Mouse (Mus musculus): ENCODE measurements around the gene Ripply1. TPM values are rescaled to one million over a fixed set of nuclear protein-coding genes. Genes with fewer than 3 reads are reported as not detected.
"Not testable (repeated sequence)": the region's sequence is repeated elsewhere in the genome, so short reads cannot be mapped to it uniquely, and the experiment has no call there.

The Ripply1 gene
- polyA plus RNA-seq, 1 experiment from 2014 or later: not detected

DNA sequence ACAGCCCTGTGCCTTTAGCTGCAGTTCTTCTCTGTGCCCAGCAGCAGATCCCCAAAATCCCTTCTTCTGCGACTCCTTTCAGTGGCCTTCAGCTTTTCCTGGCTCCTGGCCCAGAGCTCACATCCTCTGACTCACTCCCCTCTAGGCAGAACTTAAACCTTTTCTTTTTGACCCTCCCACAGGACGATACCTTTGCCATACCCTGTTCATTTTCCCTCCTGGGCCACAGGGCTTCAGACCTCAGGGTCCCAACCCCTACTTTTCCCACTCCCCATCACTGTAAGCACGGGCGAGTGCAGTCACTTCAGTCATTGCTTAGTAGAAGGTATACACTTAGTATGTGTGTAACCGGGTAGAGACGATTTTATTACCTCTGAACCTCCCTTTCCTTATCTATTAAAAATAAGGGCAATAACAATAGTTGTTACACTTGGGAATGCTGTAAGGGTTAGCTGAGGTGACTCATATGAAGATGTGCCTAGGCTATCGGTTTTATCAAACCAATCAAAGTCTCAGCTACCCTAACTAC, 7.0 kb downstream of the Ripply1 start:
- no peak for DNase-seq (ENCODE audit: low spot score)
- Histone ChIP-seq H3K4me1 (no peaks in the 10 kb centered on the region; the same call in 1 of the 2 replicates), H3K27ac (no peak overlapping the region), H3K4me3 (no peak overlapping the region), H3K27me3 (ENCODE audit: insufficient read depth, poor library complexity, severe bottlenecking) (peaks cover 13% of the 10 kb centered on the region; the same call in 1 of the 2 replicates), H3K9me3 (no peaks in the 10 kb centered on the region), H3K36me3 (no peaks in the 10 kb centered on the region)
- 56% methylated on average over 7 of the region's 7 CpGs for WGBS

DNA sequence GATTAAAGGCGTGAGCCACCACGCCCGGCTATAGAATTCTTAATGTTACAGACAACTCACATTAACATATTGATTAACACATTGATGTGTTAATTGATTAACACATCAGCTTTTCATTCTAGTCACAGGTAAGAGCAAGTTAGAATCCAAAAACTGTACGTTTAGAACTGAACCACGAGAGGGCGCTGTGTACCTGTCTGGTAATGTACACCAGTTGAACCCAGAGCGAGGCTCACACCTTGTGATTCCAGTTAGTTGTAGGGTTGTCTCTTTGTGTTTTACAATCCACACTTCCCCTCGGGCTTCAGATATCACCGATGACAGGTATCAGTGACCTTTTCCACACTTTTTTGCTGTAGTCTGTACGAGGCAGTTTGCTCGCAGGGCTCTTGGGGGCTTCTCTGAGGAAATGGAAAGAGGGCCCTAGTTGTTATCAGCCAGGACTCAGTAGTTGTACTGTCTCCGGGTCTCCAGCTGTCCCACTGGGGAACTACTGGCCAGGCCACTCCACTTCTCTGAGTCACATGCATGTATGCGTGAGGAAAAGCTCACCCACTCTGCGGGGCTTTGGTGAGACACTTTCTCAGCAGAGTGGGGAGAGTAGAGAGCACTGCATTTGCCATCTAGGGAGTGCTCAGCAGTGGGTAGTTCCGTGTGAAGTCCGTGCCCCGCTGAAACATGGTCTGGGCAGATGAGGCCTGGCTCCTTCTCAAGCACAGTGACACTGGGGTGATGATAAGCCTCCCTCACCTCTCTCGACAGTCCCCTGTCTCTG, 7.7 kb downstream of the Ripply1 start:
- peak; percentile 81 for DNase-seq (ENCODE audit: low spot score)
- no peaks in the 10 kb centered on the region for H3K36me3 ChIP-seq
- H3K9me3 ChIP-seq: no peaks in the 10 kb centered on the region
- no peaks in the 10 kb centered on the region; the same call in 1 of the 2 replicates for H3K4me1 ChIP-seq
- peak overlapping the region; percentile 20; the same call in 1 of the 2 replicates for H3K4me3 ChIP-seq
- WGBS: 29% methylated on average over 18 of the region's 18 CpGs
- no peak overlapping the region for H3K27ac ChIP-seq
- H3K27me3 ChIP-seq (ENCODE audit: insufficient read depth, poor library complexity, severe bottlenecking): peaks cover 8% of the 10 kb centered on the region; the same call in 1 of the 2 replicates

DNA sequence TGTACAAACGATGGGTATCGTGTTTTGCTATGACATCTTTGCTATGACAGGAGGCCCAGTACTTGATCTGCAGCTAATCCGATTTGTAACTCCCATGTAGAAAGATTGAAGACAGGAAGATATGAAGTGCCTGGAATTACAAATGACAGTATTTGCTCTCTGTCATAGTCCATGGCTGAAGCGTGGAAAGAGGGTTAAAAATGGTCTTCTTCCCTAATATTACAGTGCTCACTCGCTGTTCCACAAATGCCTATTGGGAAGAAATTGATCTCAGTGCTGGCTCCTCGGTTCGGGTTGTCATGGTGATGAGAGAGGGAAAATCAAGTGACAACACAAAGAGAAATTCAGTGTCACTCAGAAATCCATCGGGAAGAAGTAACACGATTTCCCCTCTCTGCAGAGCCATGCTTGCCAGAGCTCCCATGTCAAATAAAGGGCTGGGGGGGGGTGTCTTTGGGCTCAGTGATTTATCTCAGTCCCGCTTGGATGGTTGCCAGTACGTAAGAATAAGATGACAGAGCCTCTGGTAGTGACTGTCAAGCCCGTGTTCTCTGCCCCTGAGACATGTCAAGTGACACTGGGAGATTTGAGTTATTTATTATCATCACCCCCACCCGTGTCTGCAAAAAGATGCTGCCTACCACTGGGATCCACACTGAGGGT, 12.0 kb downstream of the Ripply1 start:
- peaks cover 4% of the 10 kb centered on the region; the same call in 1 of the 2 replicates for H3K27me3 ChIP-seq (ENCODE audit: insufficient read depth, poor library complexity, severe bottlenecking)
- no peak overlapping the region for H3K4me3 ChIP-seq
- WGBS: 73% methylated on average over 13 of the region's 13 CpGs
- H3K27ac ChIP-seq: no peak overlapping the region
- DNase-seq (ENCODE audit: low spot score): no peak
- H3K4me1 ChIP-seq: no peaks in the 10 kb centered on the region; the same call in 1 of the 2 replicates
- H3K36me3 ChIP-seq: no peaks in the 10 kb centered on the region
- no peaks in the 10 kb centered on the region for H3K9me3 ChIP-seq

DNA sequence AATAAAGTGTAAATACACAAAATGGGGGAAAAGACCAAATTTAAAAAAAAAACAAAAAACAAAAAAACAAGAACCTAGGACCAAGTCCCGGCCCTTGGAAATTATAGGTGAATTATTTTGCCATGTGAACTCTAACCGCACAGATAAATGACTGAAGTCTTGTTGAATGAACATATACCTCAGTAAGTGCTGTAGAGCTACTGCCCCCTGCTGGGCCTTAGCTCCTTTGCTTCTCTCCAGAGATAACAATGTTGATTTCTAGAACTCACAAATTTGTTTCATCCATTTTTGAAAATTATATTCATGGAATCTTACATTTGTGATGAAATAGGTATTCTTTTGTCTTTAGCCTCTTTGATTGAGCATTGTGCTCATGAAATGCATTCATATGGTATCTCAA, 19.6 kb downstream of the Ripply1 start:
- H3K27me3 ChIP-seq (ENCODE audit: insufficient read depth, poor library complexity, severe bottlenecking): no peaks in the 10 kb centered on the region
- H3K4me1 ChIP-seq: no peaks in the 10 kb centered on the region
- 89% methylated on average over 2 of the region's 2 CpGs for WGBS
- no peak for DNase-seq (ENCODE audit: low spot score)
- no peaks in the 10 kb centered on the region for H3K36me3 ChIP-seq
- no peak overlapping the region for H3K27ac ChIP-seq
- no peak overlapping the region for H3K4me3 ChIP-seq
- no peaks in the 10 kb centered on the region for H3K9me3 ChIP-seq

DNA sequence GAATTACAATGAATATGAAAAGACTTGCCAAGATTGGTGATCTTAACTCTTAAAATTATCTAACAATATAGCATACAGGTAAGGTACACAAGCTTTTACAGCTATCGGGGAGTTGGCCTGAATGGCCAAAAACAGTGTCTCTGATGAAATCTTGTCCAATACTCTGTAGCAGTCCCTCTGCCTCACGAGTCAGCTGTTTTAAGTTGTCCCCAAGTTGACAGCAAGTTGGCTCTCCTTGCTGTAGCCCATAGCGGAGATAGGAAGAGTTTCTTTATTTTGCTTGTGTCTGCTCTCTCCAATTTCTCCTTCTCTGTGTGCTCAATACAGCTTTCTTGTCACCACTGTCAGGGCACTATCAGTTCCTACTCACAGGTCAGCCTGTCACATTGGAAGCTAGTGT, 23.5 kb downstream of the Ripply1 start:
- 75% methylated on average over 3 of the region's 3 CpGs for WGBS
- not testable (repeated sequence) for H3K4me3 ChIP-seq; H3K27me3 ChIP-seq (ENCODE audit: insufficient read depth, poor library complexity, severe bottlenecking); H3K27ac ChIP-seq; H3K4me1 ChIP-seq; H3K9me3 ChIP-seq; DNase-seq (ENCODE audit: low spot score); H3K36me3 ChIP-seq

DNA sequence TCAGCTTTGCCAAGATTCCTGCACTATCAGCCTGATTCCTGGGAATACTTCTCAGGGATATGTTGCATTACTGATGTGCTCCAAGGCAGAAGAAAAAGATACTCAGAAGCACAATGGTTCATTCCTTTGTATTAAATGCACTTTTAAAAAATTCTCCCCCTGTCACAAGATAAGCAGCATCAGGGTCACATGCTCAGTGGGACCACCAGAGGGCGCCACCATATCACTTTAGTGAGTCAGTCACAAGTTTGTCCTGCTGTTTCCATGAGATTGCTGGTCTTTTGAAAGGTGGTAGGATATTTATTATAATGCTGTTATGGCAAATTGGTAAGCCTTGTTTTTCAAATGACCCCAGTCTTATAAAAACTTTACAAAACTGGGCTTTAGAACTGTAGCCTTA, 30.3 kb downstream of the Ripply1 start:
- Histone ChIP-seq H3K4me1 (no peaks in the 10 kb centered on the region), H3K27ac (no peak overlapping the region), H3K9me3 (no peaks in the 10 kb centered on the region), H3K27me3 (ENCODE audit: insufficient read depth, poor library complexity, severe bottlenecking) (no peaks in the 10 kb centered on the region), H3K36me3 (peaks cover 7% of the 10 kb centered on the region; the same call in 1 of the 2 replicates), H3K4me3 (no peak overlapping the region)
- no peak for DNase-seq (ENCODE audit: low spot score)
- 0% methylated on average over 1 of the region's 1 CpGs for WGBS

DNA sequence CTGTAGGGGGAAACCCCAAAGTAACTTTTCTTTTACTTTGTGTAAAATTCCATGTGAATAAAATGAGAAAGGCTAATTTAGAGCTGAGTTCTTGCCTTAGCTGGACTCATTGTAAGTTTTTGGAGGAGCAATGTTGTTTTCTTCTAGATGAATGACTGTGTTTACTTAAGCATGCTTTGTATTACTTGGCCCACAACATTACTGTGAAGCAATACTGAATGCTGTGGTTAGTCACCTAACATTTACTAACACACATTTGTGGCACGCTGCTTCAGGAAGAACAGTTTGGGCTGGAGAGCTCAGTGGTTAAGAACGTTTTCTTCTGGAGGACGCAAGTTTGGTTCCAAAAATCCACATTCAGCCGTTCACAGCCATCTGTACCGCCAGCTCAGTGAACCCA, 45.1 kb downstream of the Ripply1 start:
- 88% methylated on average over 5 of the region's 5 CpGs for WGBS
- H3K4me1 ChIP-seq: no peaks in the 10 kb centered on the region
- no peak for DNase-seq (ENCODE audit: low spot score)
- H3K9me3 ChIP-seq: no peaks in the 10 kb centered on the region
- no peak overlapping the region for H3K4me3 ChIP-seq
- no peak overlapping the region for H3K27ac ChIP-seq
- no peaks in the 10 kb centered on the region for H3K27me3 ChIP-seq (ENCODE audit: insufficient read depth, poor library complexity, severe bottlenecking)
- H3K36me3 ChIP-seq: no peaks in the 10 kb centered on the region; the same call in 1 of the 2 replicates

DNA sequence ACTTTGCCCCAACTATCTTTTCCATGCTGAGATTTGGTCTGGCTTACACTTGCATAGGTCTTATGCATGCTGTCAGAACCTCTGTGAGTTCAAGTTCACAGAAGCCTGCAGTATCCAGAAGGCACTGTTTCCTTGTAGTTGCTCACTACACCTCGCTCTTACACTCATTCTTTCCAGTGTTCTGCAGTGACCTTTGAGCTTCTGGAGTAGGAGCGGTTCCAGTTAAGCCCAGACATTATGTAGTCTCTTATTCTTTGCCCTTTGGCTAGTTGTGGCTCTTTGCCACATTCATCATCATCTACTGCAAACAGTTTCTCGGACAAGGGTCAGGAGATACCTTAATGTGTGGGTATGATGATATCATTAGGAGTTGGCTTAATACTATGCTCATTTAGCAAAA, 51.6 kb downstream of the Ripply1 start:
- whole genome bisulfite sequencing: 83% methylated on average over 3 of the region's 3 CpGs
- no peaks in the 10 kb centered on the region for H3K27me3 ChIP-seq (ENCODE audit: insufficient read depth, poor library complexity, severe bottlenecking)
- H3K4me3 ChIP-seq: no peak overlapping the region
- no peaks in the 10 kb centered on the region for H3K4me1 ChIP-seq
- H3K9me3 ChIP-seq: no peaks in the 10 kb centered on the region
- DNase-seq (ENCODE audit: low spot score): no peak
- no peak overlapping the region for H3K27ac ChIP-seq
- peaks cover 3% of the 10 kb centered on the region; the same call in 1 of the 2 replicates for H3K36me3 ChIP-seq

Other genes starting within 250 kb of the Ripply1 start
- gene Rnf128, start 219.0 kb downstream of the Ripply1 start, polyA plus RNA-seq (2016; fragmentation: Nextera tagmentation; extraction: Ambion mirVana): 23.3 and 23.4 TPM in 2 replicates
- 1.2 and 2.3 TPM in 2 replicates for gene Tbc1d8b, start 97.4 kb downstream of the Ripply1 start, polyA plus RNA-seq (2016; fragmentation: Nextera tagmentation; extraction: Ambion mirVana)
- gene Gm15013, start 67.9 kb downstream of the Ripply1 start, polyA plus RNA-seq (2016; fragmentation: Nextera tagmentation; extraction: Ambion mirVana): 0.45 TPM in 1 of 2 replicates, not detected in the other
- 0.30 TPM in 1 of 2 replicates, not detected in the other for gene Cldn2, start 18.5 kb upstream of the Ripply1 start, polyA plus RNA-seq (2016; fragmentation: Nextera tagmentation; extraction: Ambion mirVana)
- gene Morc4, start 89.3 kb upstream of the Ripply1 start, polyA plus RNA-seq (2016; fragmentation: Nextera tagmentation; extraction: Ambion mirVana): 10.1 and 12.6 TPM in 2 replicates
- gene Rbm41, start 216.2 kb upstream of the Ripply1 start, polyA plus RNA-seq (2016; fragmentation: Nextera tagmentation; extraction: Ambion mirVana): 5.5 and 6.8 TPM in 2 replicates